Mouse (Mus musculus) thymus, adult 2 months (tissue): ENCODE results near the gene Npff. TPM values are rescaled to one million over a fixed set of nuclear protein-coding genes. Genes with fewer than 3 reads are reported as not detected.

Experiments used
- DNase-seq: peaks from one replicate; pipeline ENCODE4 v3.0.0; 2021
- H3K27ac ChIP-seq: fragments of 200-500 bp; 2 replicates; pipeline ENCODE4 v1.5.1; 2012; ENCODE audit warnings: low read length, control low read depth; ENCODE audit not compliant: control insufficient read depth, insufficient read depth
- H3K27me3 ChIP-seq: fragments of 200-500 bp; 2 replicates; pipeline ENCODE4 v1.6.1; 2012; ENCODE audit warnings: mild to moderate bottlenecking, low read length, moderate library complexity, mixed read lengths; ENCODE audit not compliant: control insufficient read depth, insufficient read depth
- H3K36me3 ChIP-seq: fragments of 200-500 bp; 2 replicates; pipeline ENCODE4 v1.6.1; 2012; ENCODE audit warnings: mild to moderate bottlenecking, low read length, moderate library complexity; ENCODE audit not compliant: control insufficient read depth, insufficient read depth
- H3K4me1 ChIP-seq: fragments of 200-500 bp; replicated peaks from 2 replicates; pipeline ENCODE4 v1.6.1; 2012; ENCODE audit warnings: low read length; ENCODE audit not compliant: control insufficient read depth, insufficient read depth
- H3K4me3 ChIP-seq: fragments of 200-500 bp; 2 replicates; pipeline ENCODE4 v1.5.1; 2012; ENCODE audit warnings: mild to moderate bottlenecking, low read length, control low read depth, moderate library complexity; ENCODE audit not compliant: control insufficient read depth, insufficient read depth
- CTCF ChIP-seq: fragments of 200-500 bp; IDR thresholded peaks from 2 replicates; pipeline ENCODE4 v1.5.1; 2012; ENCODE audit warnings: mild to moderate bottlenecking, control low read depth, low read length, moderate library complexity, borderline replicate concordance; ENCODE audit not compliant: control insufficient read depth, poor library complexity, insufficient read depth; ENCODE audit errors: extremely low read depth
- POLR2A ChIP-seq: fragments of 200-500 bp; IDR thresholded peaks from 2 replicates; pipeline ENCODE4 v1.6.1; 2012; ENCODE audit warnings: mild to moderate bottlenecking, low read length, control low read depth, moderate library complexity; ENCODE audit not compliant: control insufficient read depth, poor library complexity, insufficient read depth; ENCODE audit errors: extremely low read depth
- WGBS: fragments of 180-500 bp; shearing (Covaris S2); methylation state at CpG from one replicate; pipeline ENCODE4 v1.1.7; 2018; 5-methylcytosine and 5-hydroxymethylcytosine counted together
- polyA plus RNA-seq: library from polyadenylated mRNA; depleted of rRNA; stranded (reverse); fragments of >200 nt; gene quantifications from 2 replicates; pipeline ENCODE4 v1.2.3, GENCODE M21; 2012

Gene Npff
- polyA plus RNA-seq, 1 experiment = 11.7 TPM

GRCm38 (mm10) chr15:102532106-102532900, 7.6 kb upstream of the Npff start:
- Histone ChIP-seq H3K27me3 (no peaks in the 10 kb centered on the region), H3K4me1 (peaks cover 3% of the 10 kb centered on the region; the same call in 1 of the 2 replicates), H3K27ac (no peak overlapping the region), H3K36me3 (peaks cover 62% of the 10 kb centered on the region), H3K4me3 (no peak overlapping the region)
- TF ChIP-seq CTCF = no peak
- TF ChIP-seq POLR2A = no peak
- WGBS = 98% methylated on average over 3 of the region's 3 CpGs
- no peak for DNase-seq

GRCm38 (mm10) chr15:102531586-102531985, 6.8 kb upstream of the Npff start:
- H3K27me3 ChIP-seq = no peaks in the 10 kb centered on the region
- 97% methylated on average over 4 of the region's 4 CpGs for WGBS

GRCm38 (mm10) chr15:102530566-102530965, 5.8 kb upstream of the Npff start:
- DNase-seq = no peak
- H3K4me1 ChIP-seq = peaks cover 9% of the 10 kb centered on the region
- no peaks in the 10 kb centered on the region for H3K27me3 ChIP-seq
- no peak overlapping the region for H3K27ac ChIP-seq
- peaks cover 47% of the 10 kb centered on the region for H3K36me3 ChIP-seq
- H3K4me3 ChIP-seq = no peak overlapping the region
- TF ChIP-seq POLR2A (no peak), CTCF (no peak)
- WGBS = 90% methylated on average over 4 of the region's 4 CpGs

More at GRCm38 (mm10) chr15:102531586-102531985, 6.8 kb upstream of the Npff start:
- Histone ChIP-seq H3K36me3 (peaks cover 57% of the 10 kb centered on the region), H3K27ac (no peak overlapping the region), H3K4me3 (no peak overlapping the region), H3K4me1 (peaks cover 4% of the 10 kb centered on the region)
- no peak for TF ChIP-seq CTCF
- DNase-seq = no peak

- DNase-seq = no peak
- Histone ChIP-seq H3K27me3 (no peaks in the 10 kb centered on the region), H3K36me3 (peaks cover 36% of the 10 kb centered on the region), H3K27ac (no peak overlapping the region), H3K4me3 (no peak overlapping the region), H3K4me1 (peaks cover 13% of the 10 kb centered on the region)
- WGBS = 100% methylated on average over 1 of the region's 1 CpGs
- TF ChIP-seq POLR2A (no peak), CTCF (no peak)
Measured at GRCm38 (mm10) chr15:102528396-102528795, 3.7 kb upstream of the Npff start.

- DNase-seq = no peak
- H3K27me3 ChIP-seq = no peaks in the 10 kb centered on the region
- H3K27ac ChIP-seq = no peak overlapping the region
- TF ChIP-seq CTCF (no peak), POLR2A (no peak)
- H3K4me1 ChIP-seq = peaks cover 13% of the 10 kb centered on the region
- no peak overlapping the region for H3K4me3 ChIP-seq
- peaks cover 31% of the 10 kb centered on the region for H3K36me3 ChIP-seq
- 88% methylated on average over 3 of the region's 3 CpGs for WGBS
Measured at GRCm38 (mm10) chr15:102527936-102528335, 3.2 kb upstream of the Npff start.

GRCm38 (mm10) chr15:102526111-102527002, 1.6 kb upstream of the Npff start:
- DNase-seq = no peak
- TF ChIP-seq CTCF = no peak
- H3K4me3 ChIP-seq = no peak overlapping the region
- no peaks in the 10 kb centered on the region for H3K27me3 ChIP-seq
- H3K27ac ChIP-seq = peak overlapping the region; percentile 75
- peaks cover 13% of the 10 kb centered on the region for H3K4me1 ChIP-seq
- H3K36me3 ChIP-seq = peaks cover 17% of the 10 kb centered on the region
- 16% methylated on average over 6 of the region's 6 CpGs for WGBS
